Mouse (Mus musculus) lung, postnatal 14 days (tissue): ENCODE results near the gene Camkk2.

Experiments
- DNase-seq: peaks from one replicate; pipeline ENCODE4 v3.0.0; 2021

Gene Camkk2

DNA sequence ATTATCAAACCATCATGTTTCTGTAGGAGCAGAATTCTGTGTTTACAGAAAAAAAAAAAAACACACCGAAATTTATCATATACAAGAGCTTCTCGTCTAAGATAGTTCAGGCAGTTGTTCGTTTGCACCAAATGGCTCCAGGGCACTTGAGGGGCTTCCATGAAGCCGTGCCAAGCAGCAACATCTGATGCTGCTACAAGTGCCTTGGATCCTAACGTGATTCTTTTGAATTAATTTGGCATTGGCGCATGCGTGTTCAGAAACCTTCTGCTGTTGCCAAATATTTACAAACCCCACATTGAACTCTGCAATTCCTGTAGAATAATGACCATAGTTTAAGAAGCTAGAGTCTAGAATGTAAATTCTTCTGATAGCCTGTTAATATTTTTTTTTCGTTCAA, 83.7 kb downstream of the Camkk2 start:
- no peak for DNase-seq

DNA sequence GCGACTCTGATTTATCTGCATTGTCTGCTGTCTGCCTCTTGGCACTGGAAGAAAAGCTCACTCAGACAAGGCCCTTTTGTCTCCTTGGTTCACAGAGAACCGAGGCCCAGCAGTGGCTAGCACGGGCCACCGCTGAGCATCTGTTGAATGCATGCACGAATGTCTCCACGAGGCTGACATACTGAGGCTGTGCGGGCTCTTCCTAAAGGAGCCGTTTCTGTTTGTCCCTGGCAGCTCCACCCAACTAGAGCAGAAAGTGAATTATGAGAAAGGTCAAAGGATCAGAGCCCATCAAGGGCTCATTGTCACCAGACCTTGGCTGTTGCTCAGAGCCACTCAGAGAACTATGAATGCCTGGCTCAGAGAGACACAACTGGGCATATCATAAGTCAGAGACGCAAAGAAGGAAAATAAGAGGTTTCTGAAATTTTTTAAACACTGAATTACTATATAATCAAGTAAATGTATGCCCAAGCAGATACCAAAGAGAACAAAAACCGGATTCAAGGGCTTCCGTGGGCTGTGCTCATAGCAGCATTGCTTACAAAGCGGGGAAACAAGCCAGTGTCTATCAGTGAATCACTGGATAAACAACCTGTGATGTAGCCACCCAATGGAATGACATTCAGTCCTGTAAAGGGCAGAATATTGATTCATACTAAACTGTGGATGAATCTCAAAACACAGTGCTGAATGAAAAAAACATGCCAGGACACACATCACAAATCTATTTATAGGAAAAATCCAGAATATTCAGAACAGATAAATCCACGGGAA, 85.6 kb downstream of the Camkk2 start:
- peak; percentile 24 for DNase-seq

DNA sequence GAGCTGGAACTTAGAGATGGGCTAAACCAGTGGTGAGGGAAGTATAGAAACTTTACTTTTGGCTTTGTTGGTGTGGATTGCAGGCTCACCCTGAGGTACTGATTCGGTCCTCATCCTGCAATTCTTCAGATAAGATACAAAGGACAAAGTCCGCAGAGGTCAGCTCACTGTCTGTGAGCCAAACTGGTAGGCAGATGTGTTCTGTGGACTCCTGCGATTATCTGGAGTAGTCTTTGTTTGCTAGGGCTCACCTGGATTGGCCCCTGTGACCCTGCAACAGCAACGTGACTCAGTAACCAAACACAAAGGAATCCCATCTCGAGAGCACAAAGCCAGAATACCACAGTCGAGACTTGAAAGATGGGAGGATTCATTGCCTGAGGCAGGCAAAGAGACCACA, 88.7 kb downstream of the Camkk2 start:
- no peak for DNase-seq

DNA sequence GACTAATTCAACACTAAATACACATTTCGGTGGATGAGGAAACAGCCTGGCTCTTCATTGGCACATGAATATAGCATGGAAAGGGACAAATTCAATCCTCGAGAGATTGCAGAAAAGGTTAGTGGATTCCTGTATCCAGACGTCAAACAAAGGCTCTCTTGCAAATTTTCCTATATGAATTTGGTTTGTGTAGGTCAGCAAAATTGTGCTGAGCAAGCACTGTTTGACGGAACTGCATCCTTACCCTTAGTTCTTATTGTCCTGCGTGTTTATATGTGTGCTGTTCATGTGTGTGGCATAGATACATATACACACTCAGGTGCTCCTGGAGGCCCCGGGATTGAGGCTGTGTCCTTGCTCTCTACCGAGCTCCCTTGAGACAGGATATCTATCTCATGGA, 90.1 kb downstream of the Camkk2 start:
- DNase-seq = no peak

DNA sequence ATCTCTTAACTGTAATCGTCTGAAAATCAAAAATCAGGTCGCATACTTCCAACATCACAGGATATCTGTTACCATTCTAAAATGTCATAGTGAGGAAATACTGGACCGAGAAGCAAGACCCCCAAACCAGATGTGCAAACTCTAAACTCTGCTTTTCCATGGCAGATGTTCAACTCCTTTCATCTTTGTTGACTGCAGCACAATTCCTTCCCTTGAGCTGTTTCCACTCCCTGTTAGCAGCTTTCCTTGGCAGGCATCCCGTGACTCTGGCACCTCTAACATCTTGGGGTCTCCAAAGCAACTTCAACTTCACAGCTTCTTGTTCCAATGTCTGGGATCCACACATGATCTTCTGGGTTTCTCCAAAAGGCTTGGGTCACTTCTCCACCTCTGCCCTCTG, 91.8 kb downstream of the Camkk2 start:
- no peak for DNase-seq

DNA sequence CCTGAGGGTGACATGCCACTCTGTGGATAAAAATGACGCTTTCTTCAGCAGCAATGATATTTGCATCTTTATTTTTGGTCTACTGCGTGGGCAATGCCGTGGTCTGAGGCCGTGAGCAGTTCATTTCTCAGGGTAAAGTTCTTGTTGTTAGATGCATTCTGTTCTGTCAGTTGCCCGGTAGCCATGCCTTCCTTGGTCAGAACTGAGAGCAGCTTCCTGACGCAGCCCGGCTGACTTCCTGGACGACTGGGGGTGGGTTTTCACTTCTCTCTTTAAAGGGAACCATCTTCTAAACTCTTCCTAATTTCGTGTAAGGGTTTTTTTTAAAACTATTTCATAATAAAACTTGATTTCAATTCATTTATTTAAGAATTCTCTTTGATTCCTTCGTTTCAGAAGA, 95.3 kb downstream of the Camkk2 start:
- DNase-seq = no peak

DNA sequence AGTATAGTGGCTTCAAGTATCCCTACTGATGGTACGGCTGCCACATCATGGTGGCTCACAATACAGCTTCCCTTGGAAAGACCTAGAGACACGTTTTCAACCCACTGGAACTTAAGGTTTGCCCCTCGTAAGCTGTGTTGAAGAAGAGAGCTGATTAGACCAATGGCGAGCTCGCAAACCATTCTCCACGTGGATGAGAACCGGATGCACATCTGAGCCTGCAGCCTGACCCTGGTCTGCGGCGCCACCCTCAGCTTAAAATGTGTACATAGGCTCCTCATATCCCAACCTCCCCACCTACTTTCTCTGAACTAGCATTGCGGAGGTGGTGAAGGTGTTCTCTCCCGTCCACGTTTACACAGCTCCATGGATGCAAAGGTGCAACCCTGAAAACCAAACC, 97.9 kb downstream of the Camkk2 start:
- DNase-seq = no peak
